Mouse (Mus musculus) heart, embryonic 11.5 days (tissue): ENCODE measurements around the gene Tcf7l2. TPM values are rescaled to one million over a fixed set of nuclear protein-coding genes. Genes with fewer than 3 reads are reported as not detected.

ENCODE experiments used
- ATAC-seq: fragments of 200-750 bp; cut with Nextera tagmentation; replicated peaks from 2 replicates; pipeline ENCODE4 v1.8.0; 2017; ENCODE audit warnings: moderate library complexity; ENCODE audit not compliant: insufficient number of reproducible peaks, low FRiP score, low TSS enrichment
- H3K27ac ChIP-seq: fragments of 300-500 bp; sonication (generic); 2 replicates; pipeline ENCODE4 v1.5.1; 2014; ENCODE audit warnings: mild to moderate bottlenecking, low read depth, low read length
- H3K27me3 ChIP-seq: fragments of 300-500 bp; sonication (generic); 2 replicates; pipeline ENCODE4 v1.6.1; 2014; ENCODE audit warnings: mild to moderate bottlenecking, low read length, mixed read lengths; ENCODE audit not compliant: control insufficient read depth, insufficient read depth
- H3K36me3 ChIP-seq: fragments of 300-500 bp; sonication (generic); 2 replicates; pipeline ENCODE4 v1.6.1; 2014; ENCODE audit warnings: mild to moderate bottlenecking, low read length, moderate library complexity, mixed read lengths; ENCODE audit not compliant: control insufficient read depth, insufficient read depth
- H3K4me1 ChIP-seq: fragments of 300-500 bp; sonication (generic); 2 replicates; pipeline ENCODE4 v1.6.1; 2014; ENCODE audit warnings: low read length; ENCODE audit not compliant: control insufficient read depth, insufficient read depth
- H3K4me2 ChIP-seq: fragments of 300-500 bp; sonication (generic); 2 replicates; pipeline ENCODE4 v1.6.1; 2014; ENCODE audit warnings: mild to moderate bottlenecking, moderate library complexity
- H3K4me3 ChIP-seq: fragments of 300-500 bp; sonication (generic); 2 replicates; pipeline ENCODE4 v1.5.1; 2014; ENCODE audit warnings: low read depth, low read length
- H3K9ac ChIP-seq: fragments of 300-500 bp; sonication (generic); 2 replicates; pipeline ENCODE4 v1.6.1; 2014; ENCODE audit warnings: mild to moderate bottlenecking, low read depth, low read length, moderate library complexity
- H3K9me3 ChIP-seq: fragments of 300-500 bp; sonication (generic); replicated peaks from 2 replicates; pipeline ENCODE4 v1.6.1; 2016; ENCODE audit warnings: low read length; ENCODE audit not compliant: control insufficient read depth
- WGBS: fragments of 180-500 bp; shearing (Covaris S2); extraction: QIAGEN DNeasy Blood & Tissue Kit; methylation state at CpG from one replicate; pipeline ENCODE4 v1.1.7; 2014; ENCODE audit not compliant: insufficient replicate concordance; 5-methylcytosine and 5-hydroxymethylcytosine counted together
- polyA plus RNA-seq: library from polyadenylated mRNA; unstranded; fragments of >200 nt; fragmentation: Nextera tagmentation; extraction: Ambion mirVana; gene quantifications from 2 replicates; pipeline ENCODE4 v1.2.1, GENCODE M21; 2014

The Tcf7l2 gene
- polyA plus RNA-seq, 1 experiment from 2014 or later, result 82.0 TPM

- no peaks in the 10 kb centered on the region for H3K36me3 ChIP-seq
- no peaks in the 10 kb centered on the region for H3K27me3 ChIP-seq
- no peaks in the 10 kb centered on the region; the same call in 1 of the 2 replicates for H3K4me1 ChIP-seq
- 39% methylated on average over 14 of the region's 14 CpGs for WGBS
- no peaks in the 10 kb centered on the region for H3K9me3 ChIP-seq
- no peak overlapping the region for H3K4me2 ChIP-seq
- ATAC-seq, result no peak
- no peak overlapping the region for H3K4me3 ChIP-seq
- H3K9ac ChIP-seq, result no peak overlapping the region
- no peak overlapping the region for H3K27ac ChIP-seq
Observed at GRCm38 (mm10) chr19:55969929-55970531, 228.4 kb downstream of the Tcf7l2 start.

DNA sequence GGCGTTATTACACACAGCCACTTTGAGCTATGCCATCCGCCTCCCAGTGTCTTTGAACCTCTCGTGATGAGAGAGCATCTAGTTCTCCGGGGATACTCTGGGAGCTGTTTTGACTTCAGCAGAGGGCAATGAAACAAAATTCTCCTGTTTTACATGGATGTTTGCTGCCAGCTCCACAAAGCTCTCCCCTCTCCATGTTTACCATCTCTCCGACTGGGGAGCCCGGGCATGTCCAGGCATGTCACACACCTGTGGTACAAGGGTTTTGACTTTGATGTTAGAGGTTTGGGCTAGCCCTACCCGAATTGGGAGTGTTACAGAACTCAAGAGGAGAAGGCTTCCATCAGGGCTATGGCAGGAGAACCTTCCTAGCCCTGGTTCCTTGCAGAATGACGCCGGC, 234.5 kb downstream of the Tcf7l2 start:
- H3K36me3 ChIP-seq, result no peaks in the 10 kb centered on the region
- no peak overlapping the region for H3K4me3 ChIP-seq
- WGBS, result 86% methylated on average over 9 of the region's 9 CpGs
- H3K9me3 ChIP-seq, result no peaks in the 10 kb centered on the region
- no peak overlapping the region for H3K9ac ChIP-seq
- no peaks in the 10 kb centered on the region for H3K4me1 ChIP-seq
- ATAC-seq, result no peak
- no peak overlapping the region for H3K4me2 ChIP-seq
- no peak overlapping the region for H3K27ac ChIP-seq
- no peaks in the 10 kb centered on the region for H3K27me3 ChIP-seq
